Comparison of ENCODE assay signal across 28 mouse cellular contexts in genomic region chr3:31038689-31039088, GRCm38 (mm10). TPM values are rescaled to one million over a fixed set of nuclear protein-coding genes. Genes with fewer than 3 reads are reported as not detected.
DNase-seq lines count a peak whose midpoint lies in the region; ATAC-seq and TF ChIP-seq lines count a peak whose summit lies in the region.
"Had no signal": no experiment of that assay in that cellular context is flagged by ENCODE, and none has a peak within 500 bp of the region (broad histone marks: within the 10 kb centered on the region; RNA-seq: fewer than 3 reads in every experiment).

No protein-coding gene starts in this region.

- peaks cover 6% of the 10 kb centered on the region; the same call in 1 of the 2 replicates for H3K36me3 ChIP-seq in lung, postnatal 0 days (ENCODE audit: insufficient read depth, low read length)
- H3K36me3 ChIP-seq in stomach, postnatal 0 days (ENCODE audit: control insufficient read depth, insufficient read depth, low read length): peaks cover 20% of the 10 kb centered on the region; the same call in 1 of the 2 replicates

- no peaks in the 10 kb centered on the region for H3K27me3 ChIP-seq in lung, postnatal 0 days (replicated peaks; ENCODE audit: insufficient read depth, low read length)
- no peaks in the 10 kb centered on the region for H3K27me3 ChIP-seq in stomach, postnatal 0 days (ENCODE audit: control insufficient read depth, insufficient read depth, low read length)
- H3K27me3 ChIP-seq: heart, embryonic 15.5 days; limb, embryonic 13.5 days; liver, embryonic 13.5 days; midbrain, embryonic 15.5 days had no signal

- H3K27ac ChIP-seq in lung, postnatal 0 days (ENCODE audit: low read length): no peak overlapping the region
- H3K27ac ChIP-seq in stomach, postnatal 0 days (replicated peaks): no peak overlapping the region
- H3K27ac ChIP-seq: heart, embryonic 10.5 days; heart, embryonic 15.5 days; limb, embryonic 13.5 days; liver, embryonic 13.5 days; midbrain, embryonic 10.5 days; midbrain, embryonic 15.5 days had no signal

- peak; percentile 89 for ATAC-seq in lung, postnatal 0 days
- ATAC-seq in stomach, postnatal 0 days (ENCODE audit: low FRiP score, low TSS enrichment): peak; percentile 71
- ATAC-seq: forebrain, embryonic 14.5 days; hindbrain, embryonic 16.5 days; midbrain, embryonic 15.5 days had no signal

- H3K4me1 ChIP-seq in lung, postnatal 0 days (ENCODE audit: insufficient read depth, low read depth, low read length): no peaks in the 10 kb centered on the region
- H3K4me1 ChIP-seq in stomach, postnatal 0 days (replicated peaks; ENCODE audit: control insufficient read depth, insufficient read depth): no peaks in the 10 kb centered on the region
- H3K4me1 ChIP-seq: heart, embryonic 10.5 days; heart, embryonic 15.5 days; limb, embryonic 13.5 days; liver, embryonic 13.5 days; midbrain, embryonic 10.5 days; midbrain, embryonic 15.5 days had no signal

- TF ChIP-seq EP300 in lung, postnatal 0 days (IDR thresholded peaks at IDR 0.05): peak; percentile 86
- no peak for TF ChIP-seq EP300 in stomach, postnatal 0 days (optimal IDR thresholded peaks at IDR 0.05)

- H3K4me3 ChIP-seq in lung, postnatal 0 days (ENCODE audit: low read depth, low read length): no peak overlapping the region
- H3K4me3 ChIP-seq in stomach, postnatal 0 days (ENCODE audit: low read depth, low read length): no peak overlapping the region
- H3K4me3 ChIP-seq: heart, embryonic 10.5 days; heart, embryonic 15.5 days; limb, embryonic 13.5 days; liver, embryonic 13.5 days; midbrain, embryonic 10.5 days; midbrain, embryonic 15.5 days had no signal

- H3K4me2 ChIP-seq in lung, postnatal 0 days (replicated peaks; ENCODE audit: low read depth, low read length): no peak overlapping the region
- no peak overlapping the region for H3K4me2 ChIP-seq in stomach, postnatal 0 days (replicated peaks; ENCODE audit: low read depth)
- H3K4me2 ChIP-seq: heart, embryonic 15.5 days; limb, embryonic 13.5 days; liver, embryonic 13.5 days; lung, embryonic 14.5 days; midbrain, embryonic 15.5 days had no signal

- TF ChIP-seq CTCF in lung, postnatal 0 days (IDR thresholded peaks at IDR 0.05): no peak
- TF ChIP-seq CTCF in stomach, postnatal 0 days (IDR thresholded peaks at IDR 0.05; ENCODE audit: low read depth): no peak

- H3K9ac ChIP-seq in lung, postnatal 0 days (replicated peaks; ENCODE audit: low read depth): no peak overlapping the region
- no peak overlapping the region for H3K9ac ChIP-seq in stomach, postnatal 0 days (ENCODE audit: low read length)
- H3K9ac ChIP-seq: heart, embryonic 15.5 days; limb, embryonic 13.5 days; liver, embryonic 13.5 days; lung, embryonic 14.5 days; midbrain, embryonic 15.5 days had no signal

- 68% methylated on average over 10 of the region's 10 CpGs for WGBS in lung, postnatal 0 days
- whole genome bisulfite sequencing in stomach, postnatal 0 days: 83% methylated on average over 10 of the region's 10 CpGs

- DNase-seq in adrenal gland, postnatal 14 days: peak; percentile 33
- no peak for DNase-seq in adrenal gland, postnatal 4 days (ENCODE audit: low spot score in 2 of 2)
- peak; percentile 67 for DNase-seq in lung, postnatal 0 days (ENCODE audit: low spot score)
- no peak for DNase-seq in lung, postnatal 14 days
- peak; percentile 30 for DNase-seq in brain, adult 2 months (ENCODE audit: low read depth, low spot score)
- no peak for DNase-seq in stomach, postnatal 0 days (ENCODE audit: low spot score)
- DNase-seq in layer of hippocampus, adult 8-10 months (ENCODE audit: low spot score in 2 of 2): no peak
- no peak for DNase-seq in thymus, adult 18-20 months
- DNase-seq: cerebellum, adult 8-10 months; cerebellum, postnatal 25 days; gastrocnemius, postnatal 14 days; heart, adult 11 months; kidney, adult 9 months; kidney, postnatal 10 days; liver, embryonic 13.5 days; lung, embryonic 14.5 days; right cerebral cortex, adult 18-20 months; spleen, adult 18-20 months; thymus, adult 2 months; thymus, postnatal 36 days had no signal

- H3K9me3 ChIP-seq in lung, postnatal 0 days (ENCODE audit: low read length): no peaks in the 10 kb centered on the region
- H3K9me3 ChIP-seq in stomach, postnatal 0 days (ENCODE audit: control insufficient read depth, low read length): no peaks in the 10 kb centered on the region
- H3K9me3 ChIP-seq: G1E; heart, embryonic 10.5 days; heart, embryonic 15.5 days; limb, embryonic 13.5 days; liver, embryonic 13.5 days; midbrain, embryonic 10.5 days; midbrain, embryonic 15.5 days had no signal

RNA-seq across cellular contexts. Expression of gene Prkci, which starts 43.1 kb away (rescaled TPM):
- 50.4 and 53.0 TPM in 2 replicates for total RNA-seq in adrenal gland, postnatal 14 days (2021)
- total RNA-seq in adrenal gland, postnatal 4 days (2021): 10 to 100 TPM; 49.9 to 60.4 TPM
- 37.1 and 43.8 TPM in 2 replicates for polyA plus RNA-seq in lung, postnatal 0 days (2015; fragmentation: Nextera tagmentation; extraction: Ambion mirVana)
- 21.2 and 22.1 TPM in 2 replicates for polyA plus RNA-seq in stomach, postnatal 0 days (2015; fragmentation: Nextera tagmentation; extraction: Ambion mirVana)
- total RNA-seq in layer of hippocampus, adult 8-10 months (2022): 10 to 100 TPM; 53.2 to 62.0 (median 57.1) TPM

RNA-seq across cellular contexts. Expression of gene Skil, which starts 56.2 kb away (rescaled TPM):
- total RNA-seq in adrenal gland, postnatal 14 days (2021): 48.4 and 54.3 TPM in 2 replicates
- 10 to 100 TPM; 41.5 to 46.1 TPM for total RNA-seq in adrenal gland, postnatal 4 days (2021)
- 24.8 and 29.6 TPM in 2 replicates for polyA plus RNA-seq in lung, postnatal 0 days (2015; fragmentation: Nextera tagmentation; extraction: Ambion mirVana)
- 16.4 and 20.8 TPM in 2 replicates for polyA plus RNA-seq in stomach, postnatal 0 days (2015; fragmentation: Nextera tagmentation; extraction: Ambion mirVana)
- total RNA-seq in layer of hippocampus, adult 8-10 months (2022): 10 to 100 TPM; 60.7 to 74.8 (median 65.5) TPM

Comparison
In these comparisons a context has a peak if more than half of its experiments do, and no peak if none do; other contexts are left out.
1. DNase-seq: peak in adrenal gland, postnatal 14 days (single experiment), lung, postnatal 0 days (single experiment) and brain, adult 2 months (single experiment); none in adrenal gland, postnatal 4 days (0 of 2), lung, postnatal 14 days (single experiment), stomach, postnatal 0 days (single experiment), layer of hippocampus, adult 8-10 months (0 of 2) and thymus, adult 18-20 months (0 of 2).